Mouse (Mus musculus): Measurements from ENCODE around the gene Tnks2. TPM values are rescaled to one million over a fixed set of nuclear protein-coding genes. Genes with fewer than 3 reads are reported as not detected.
"Not testable (repeated sequence)": the region's sequence is repeated elsewhere in the genome, so short reads cannot be mapped to it uniquely, and the experiment has no call there.

The Tnks2 gene
- polyA plus RNA-seq, 1 experiment: 56.5 TPM

DNA sequence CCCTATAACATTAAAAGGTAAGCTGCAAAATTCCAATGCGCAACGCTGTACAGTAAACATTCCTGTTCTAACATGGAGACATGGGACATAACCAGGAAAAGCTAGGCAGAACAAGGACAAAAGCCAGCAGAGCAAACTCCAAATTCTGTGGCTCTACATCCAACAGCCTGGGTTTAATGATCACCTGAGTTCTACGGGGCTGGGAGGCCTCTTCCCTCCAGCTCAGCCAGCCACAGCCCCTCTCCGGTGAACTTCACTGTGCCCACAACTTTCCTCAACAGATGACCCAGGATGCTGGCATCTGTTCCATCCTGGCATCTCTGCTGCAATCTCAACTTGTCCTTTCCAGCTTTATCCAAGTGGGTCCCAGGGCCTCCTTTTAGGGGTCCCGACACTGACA is 6.4 kb upstream of the Tnks2 start:
- DNase-seq (ENCODE audit: low spot score): no peak

- no peak for DNase-seq (ENCODE audit: low spot score)
Measured at GRCm38 (mm10) chr19:36828322-36828721, 5.7 kb upstream of the Tnks2 start.

DNA sequence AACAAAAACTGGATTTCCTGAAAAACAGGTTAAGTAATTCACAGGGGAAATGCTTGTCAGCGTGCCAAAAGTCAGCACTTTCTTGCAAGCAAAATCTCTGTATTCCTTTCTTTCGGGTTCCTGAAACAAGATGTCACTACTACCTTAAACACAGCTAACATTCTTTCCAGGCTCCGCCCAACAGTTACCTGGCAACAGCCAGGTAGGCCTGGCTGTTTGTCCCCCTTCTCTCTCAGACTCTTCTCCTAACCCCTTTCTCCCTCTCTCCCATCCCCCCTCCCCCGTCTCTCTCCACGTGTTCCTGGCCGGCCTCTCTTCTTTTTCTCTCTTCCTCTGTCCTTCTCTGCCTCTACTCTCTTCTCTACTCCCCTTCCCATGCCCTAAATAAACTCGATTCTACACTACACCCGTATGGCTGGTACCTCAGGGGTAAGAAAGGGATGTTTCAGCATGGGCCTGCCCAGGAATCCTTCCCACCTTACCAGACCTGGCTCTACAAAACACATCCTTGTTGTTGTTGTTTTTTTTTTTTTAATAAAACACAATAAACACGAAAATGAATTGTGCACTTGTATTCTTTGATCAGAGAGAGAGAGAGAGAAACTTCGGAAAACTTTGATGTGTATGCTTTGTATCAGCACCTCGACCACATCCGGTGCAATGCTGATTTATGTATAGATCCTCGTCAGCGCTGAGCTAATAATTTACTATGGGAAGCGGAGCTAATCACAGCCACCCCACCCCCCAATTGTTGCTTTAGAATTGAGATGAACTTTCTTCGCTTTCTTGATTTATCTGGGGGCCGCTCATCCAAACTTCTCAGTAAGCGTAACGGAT is 863 bp upstream of the Tnks2 start:
- DNase-seq (ENCODE audit: low spot score): no peak

DNA sequence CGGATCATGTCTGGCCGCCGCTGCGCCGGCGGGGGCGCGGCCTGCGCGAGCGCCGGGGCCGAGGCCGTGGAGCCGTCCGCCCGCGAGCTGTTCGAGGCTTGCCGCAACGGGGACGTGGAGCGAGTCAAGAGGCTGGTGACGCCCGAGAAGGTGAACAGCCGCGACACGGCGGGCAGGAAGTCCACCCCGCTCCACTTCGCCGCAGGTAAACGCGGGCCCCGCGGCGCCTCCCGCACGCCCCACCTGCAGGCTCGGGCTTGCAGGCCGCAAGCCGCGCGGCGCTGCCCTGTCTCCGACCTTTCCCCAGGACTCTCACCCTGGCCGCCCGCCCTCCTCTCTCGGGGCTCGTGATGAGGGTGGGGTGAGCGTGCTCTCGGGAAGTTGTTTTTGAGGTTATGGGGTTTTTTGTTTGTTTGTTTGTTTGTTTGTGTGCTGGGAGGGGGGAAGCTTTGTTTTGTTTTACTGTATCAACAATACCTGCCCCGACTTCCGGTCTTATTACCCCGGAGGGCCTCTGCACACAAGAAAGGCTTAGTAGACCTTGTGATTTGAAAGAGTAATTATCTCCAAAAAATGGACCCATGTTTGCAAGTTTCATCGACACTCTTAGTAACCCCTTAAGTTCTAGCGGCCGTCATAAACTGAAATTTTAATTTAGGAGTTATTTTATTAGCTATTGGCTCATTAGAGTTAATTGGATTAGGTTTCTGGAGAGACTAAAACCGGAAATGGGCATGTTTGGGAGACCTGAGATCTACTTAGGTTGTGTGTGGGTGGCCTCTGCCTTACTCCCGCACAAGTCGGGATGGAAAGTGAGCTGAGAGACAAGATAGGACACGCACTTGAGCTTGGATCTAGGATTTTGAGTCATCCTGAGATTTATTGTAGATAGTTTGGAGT is 750 bp downstream of the Tnks2 start:
- DNase-seq (ENCODE audit: low spot score): peak; percentile 58

DNA sequence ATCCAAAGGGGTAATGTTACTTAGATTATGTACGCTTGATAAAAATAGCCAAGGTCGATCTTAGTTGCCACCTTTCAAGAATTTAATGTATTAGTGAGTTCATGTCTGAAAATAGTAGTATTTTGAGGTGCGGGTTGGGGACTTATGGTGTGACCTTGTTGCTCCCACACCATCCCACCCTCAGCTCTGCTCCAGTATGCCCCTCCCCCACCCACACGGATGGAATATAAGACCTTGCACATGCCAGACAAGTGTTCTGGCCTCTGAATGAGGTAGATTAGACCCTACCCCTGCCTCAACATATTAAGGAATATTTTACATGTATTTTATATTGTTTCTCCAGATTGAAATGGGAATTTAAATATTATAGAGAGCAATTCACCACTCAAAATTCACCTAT is 2.0 kb downstream of the Tnks2 start:
- DNase-seq (ENCODE audit: low spot score): no peak

- no peak for DNase-seq (ENCODE audit: low spot score)
Measured at GRCm38 (mm10) chr19:36840301-36840700, 6.3 kb downstream of the Tnks2 start.

DNA sequence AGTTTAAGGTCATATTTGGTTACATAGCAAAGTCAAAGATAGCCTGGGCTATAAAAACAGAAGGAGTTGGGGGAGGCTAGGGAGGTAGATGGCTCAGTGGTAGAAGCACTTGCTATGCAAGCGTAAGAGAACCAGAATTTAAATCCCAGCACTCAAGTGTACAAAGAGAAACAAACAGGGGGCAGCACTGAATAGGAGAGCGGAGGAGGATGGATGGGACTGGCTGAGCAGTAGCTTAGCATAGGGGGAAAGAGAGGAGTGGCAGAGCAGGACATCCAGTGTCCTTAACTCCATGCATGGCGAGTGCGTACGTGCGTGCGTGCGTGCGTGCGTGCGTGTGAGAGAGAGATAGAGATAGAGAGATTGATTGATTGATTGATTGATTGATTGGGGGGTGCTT is 9.8 kb downstream of the Tnks2 start:
- no peak for DNase-seq (ENCODE audit: low spot score)

DNA sequence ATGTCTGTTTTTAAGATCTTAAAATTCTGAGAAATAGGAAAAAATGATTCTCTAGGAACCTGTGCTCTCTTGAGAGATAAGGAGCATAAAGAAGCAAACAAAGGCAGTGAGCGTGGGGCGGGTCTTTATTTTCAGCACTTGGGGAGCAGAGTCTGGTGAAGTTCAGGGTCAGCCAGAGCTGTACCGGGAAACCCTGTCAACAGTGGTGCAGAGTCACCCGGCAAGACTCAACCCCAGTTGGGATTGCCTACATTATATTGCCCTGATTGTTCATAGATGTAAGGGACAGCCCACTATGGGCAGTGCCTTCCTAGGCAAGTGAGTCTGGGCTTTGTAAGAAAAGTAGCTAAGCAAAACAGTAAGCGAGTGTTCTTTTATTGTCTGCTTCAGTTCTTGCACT is 11.9 kb downstream of the Tnks2 start:
- no peak for DNase-seq (ENCODE audit: low spot score)

- DNase-seq (ENCODE audit: low spot score): no peak
Measured at GRCm38 (mm10) chr19:36853831-36854230, 19.8 kb downstream of the Tnks2 start.

GRCm38 (mm10) chr19:36857851-36858250 is 23.8 kb downstream of the Tnks2 start:
- DNase-seq (ENCODE audit: low spot score): no peak

DNA sequence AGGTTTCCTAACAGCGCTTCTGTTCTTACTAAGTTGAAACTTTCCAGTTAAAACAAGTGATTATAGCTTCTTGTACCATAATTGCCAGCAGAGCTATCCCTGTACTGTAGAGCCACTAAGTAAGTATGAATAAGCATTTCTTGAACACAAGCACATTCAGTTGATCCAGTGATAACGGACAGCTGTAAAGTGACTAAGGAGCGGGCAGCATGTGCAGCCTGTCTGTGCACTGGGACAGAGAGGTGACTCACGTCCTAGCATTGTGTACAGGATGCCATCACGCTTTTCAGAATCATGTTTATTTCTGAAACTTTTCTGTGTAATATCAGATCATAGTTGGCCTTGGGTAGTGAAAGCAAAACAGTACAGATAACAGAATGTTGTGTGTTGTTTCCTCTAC is 26.4 kb downstream of the Tnks2 start:
- no peak for DNase-seq (ENCODE audit: low spot score)

DNA sequence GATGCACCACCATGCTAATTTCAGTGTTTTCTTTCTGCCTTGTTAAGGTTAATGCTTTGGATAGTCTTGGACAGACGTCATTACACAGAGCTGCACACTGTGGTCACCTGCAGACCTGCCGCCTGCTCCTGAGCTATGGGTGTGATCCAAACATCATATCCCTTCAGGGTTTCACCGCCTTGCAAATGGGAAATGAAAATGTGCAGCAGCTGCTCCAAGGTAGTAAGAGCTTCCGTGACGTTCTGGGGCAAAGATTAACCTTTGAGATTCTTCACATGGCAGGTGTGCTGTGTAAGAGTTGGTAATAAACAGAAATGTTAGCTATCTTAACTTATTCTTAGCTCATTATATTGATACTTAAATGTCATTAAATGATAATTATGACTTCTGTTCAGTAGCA is 31.9 kb downstream of the Tnks2 start:
- DNase-seq (ENCODE audit: low spot score): no peak

- DNase-seq (ENCODE audit: low spot score): no peak
Measured at GRCm38 (mm10) chr19:36867416-36867815, 33.4 kb downstream of the Tnks2 start.

- not testable (repeated sequence) for DNase-seq (ENCODE audit: low spot score)
Measured at GRCm38 (mm10) chr19:36868675-36869074, 34.6 kb downstream of the Tnks2 start.

- no peak for DNase-seq (ENCODE audit: low spot score)
Measured at GRCm38 (mm10) chr19:36874651-36875050, 40.6 kb downstream of the Tnks2 start.

DNA sequence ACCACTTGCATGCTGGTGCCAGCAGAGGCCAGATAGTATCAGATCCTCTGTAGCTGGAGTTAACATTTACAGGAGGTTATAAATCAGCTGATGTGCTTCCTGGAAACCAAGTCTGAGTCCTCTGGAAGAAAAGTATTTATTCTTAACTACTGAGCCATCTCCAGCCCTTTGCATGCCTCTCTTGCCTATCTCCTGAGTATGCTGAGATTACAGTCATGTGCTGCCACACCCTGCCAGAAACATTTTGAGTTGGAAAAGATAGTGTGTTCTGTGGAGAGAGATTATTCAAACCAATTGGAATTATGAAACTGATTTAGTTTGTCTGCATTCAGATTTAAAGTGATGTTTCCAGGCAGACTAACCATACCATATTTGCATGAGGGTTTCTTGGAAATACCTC is 43.3 kb downstream of the Tnks2 start:
- no peak for DNase-seq (ENCODE audit: low spot score)

DNA sequence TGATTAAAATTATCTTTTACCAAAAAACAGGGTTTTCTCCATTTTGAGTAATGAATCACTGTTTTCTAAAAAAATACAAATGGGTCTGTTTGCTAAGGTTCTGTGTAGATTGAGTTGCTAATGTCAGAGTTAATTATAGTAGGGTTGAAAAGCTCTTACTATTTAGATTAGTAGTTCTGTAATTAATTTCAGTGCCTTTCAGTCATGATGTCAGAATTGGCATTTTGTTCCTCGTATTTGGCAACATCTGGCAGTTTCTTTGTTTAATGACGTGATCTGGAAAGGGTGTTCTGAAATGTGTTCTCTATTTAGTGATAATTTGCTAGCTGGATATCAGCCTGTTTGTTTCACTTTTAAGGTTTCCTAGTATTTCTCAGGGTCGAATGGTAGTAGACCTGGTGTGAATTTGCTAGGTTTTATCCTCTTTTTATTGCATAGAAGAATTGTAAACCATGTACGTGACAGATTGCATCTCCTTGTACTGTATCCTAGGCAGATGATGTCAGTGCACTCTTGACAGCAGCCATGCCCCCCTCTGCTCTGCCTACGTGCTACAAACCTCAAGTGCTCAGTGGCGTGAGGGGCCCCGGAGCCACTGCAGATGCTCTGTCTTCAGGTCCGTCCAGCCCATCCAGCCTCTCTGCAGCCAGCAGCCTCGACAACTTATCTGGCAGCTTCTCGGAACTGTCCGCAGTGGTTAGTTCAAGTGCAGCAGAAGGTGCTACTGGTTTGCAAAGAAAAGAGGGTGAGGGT is 44.9 kb downstream of the Tnks2 start:
- no peak for DNase-seq (ENCODE audit: low spot score)

GRCm38 (mm10) chr19:36883119-36883518 is 49.1 kb downstream of the Tnks2 start:
- DNase-seq (ENCODE audit: low spot score): no peak

DNA sequence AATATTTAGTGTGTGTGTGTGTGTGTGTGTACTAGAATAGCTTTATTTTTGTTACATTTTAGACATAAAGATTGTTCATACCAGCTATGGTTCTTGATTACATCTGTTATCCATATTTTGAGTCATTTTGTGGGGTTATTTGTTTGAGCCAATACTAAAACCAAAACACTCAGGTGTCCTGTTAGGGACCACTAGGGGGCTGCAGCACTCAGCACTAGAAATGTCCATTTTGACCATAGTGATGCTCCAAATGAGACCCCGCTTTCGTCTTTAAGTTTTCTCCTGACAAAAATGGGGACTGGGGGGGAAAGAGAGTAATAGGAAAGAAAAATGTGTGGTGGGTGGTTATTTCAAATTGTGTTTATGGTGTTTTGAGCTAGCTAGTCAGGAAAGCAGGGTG is 52.3 kb downstream of the Tnks2 start:
- DNase-seq (ENCODE audit: low spot score): no peak

- no peak for DNase-seq (ENCODE audit: low spot score)
Measured at GRCm38 (mm10) chr19:36887706-36888105, 53.7 kb downstream of the Tnks2 start.

DNA sequence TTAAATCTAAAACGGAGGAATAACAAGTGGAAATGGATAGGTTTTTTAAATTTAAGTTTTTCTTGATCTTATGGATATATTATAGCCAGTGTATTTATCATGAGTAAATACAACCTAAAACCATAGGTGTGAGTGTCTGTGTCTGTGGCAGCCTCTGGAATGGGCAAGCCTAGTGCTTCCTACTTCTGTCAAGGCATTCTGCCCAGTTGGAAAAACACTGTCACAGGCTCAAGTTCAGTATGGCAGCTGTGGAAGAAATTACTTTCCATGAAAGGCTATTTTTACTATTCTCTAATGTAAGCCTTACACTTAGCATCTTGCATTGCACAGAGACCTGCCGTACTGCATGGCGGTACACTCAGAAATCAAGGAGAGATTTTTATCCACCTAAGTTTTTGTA is 57.7 kb downstream of the Tnks2 start:
- no peak for DNase-seq (ENCODE audit: low spot score)

All from urinary bladder, adult 2 months (tissue).